Mouse (Mus musculus) colon, adult 2 months (tissue): Measurements from ENCODE around the gene Olfr338. TPM values are rescaled to one million over a fixed set of nuclear protein-coding genes. Genes with fewer than 3 reads are reported as not detected.

Experiments used
- polyA plus RNA-seq: library from polyadenylated mRNA; depleted of rRNA; stranded (reverse); fragments of >200 nt; gene quantifications from 2 replicates; pipeline ENCODE4 v1.2.3, GENCODE M21; 2012; rRNA removed

Olfr338 gene
- not detected in 2 replicates for polyA plus RNA-seq

GRCm38 (mm10) chr2:36373219-36373618, at the start of gene Olfr338:
Gene Olfr338, plus strand, starts transcription at chr2:36373519.

GRCm38 (mm10) chr2:36418647-36419046, 45.3 kb downstream of the Olfr338 start, which contains the start of gene Olfr339:
Gene Olfr339, plus strand, starts transcription at chr2:36418947.

Other genes with a start within 250 kb of the Olfr338 start
- gene Mrrf, start 237.1 kb upstream of the Olfr338 start, polyA plus RNA-seq, result 11.8 and 20.3 TPM in 2 replicates
- gene Rbm18, start 236.7 kb upstream of the Olfr338 start, polyA plus RNA-seq, result 5.8 and 6.3 TPM in 2 replicates
- gene Ptgs1, start 143.1 kb upstream of the Olfr338 start, polyA plus RNA-seq, result 36.4 and 46.0 TPM in 2 replicates
- gene Olfr339, start 45.4 kb downstream of the Olfr338 start, polyA plus RNA-seq, result not detected in 2 replicates
- not detected in 2 replicates for gene Olfr340, start 79.1 kb downstream of the Olfr338 start, polyA plus RNA-seq
- not detected in 2 replicates for gene Olfr341, start 108.9 kb downstream of the Olfr338 start, polyA plus RNA-seq
- not detected in 2 replicates for gene Olfr342, start 151.5 kb downstream of the Olfr338 start, polyA plus RNA-seq
- not detected in 2 replicates for gene Olfr344, start 193.1 kb downstream of the Olfr338 start, polyA plus RNA-seq